Mouse (Mus musculus): ENCODE measurements around the gene Gcnt3.

DNA sequence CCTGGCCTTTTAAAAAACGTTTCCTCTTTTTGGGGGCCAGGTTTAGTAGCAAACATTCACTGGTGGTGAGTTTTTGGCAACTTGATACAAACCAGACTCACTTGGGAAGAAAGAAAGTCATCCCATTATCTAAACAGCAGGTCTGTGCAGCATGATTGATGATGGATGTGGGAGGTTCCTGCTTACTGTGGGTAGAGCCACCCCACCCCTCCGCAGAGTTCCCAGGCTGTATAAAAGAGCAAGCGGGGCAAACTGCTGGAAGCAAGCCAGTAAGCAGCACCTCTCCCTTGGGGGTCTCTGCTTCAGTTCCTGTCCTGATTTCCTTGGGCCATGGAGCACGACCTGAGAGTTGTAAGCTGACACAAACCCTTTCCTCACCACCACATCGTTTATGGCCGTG lies 48.2 kb upstream of the Gcnt3 start:
- TF ChIP-seq CTCF (IDR thresholded peaks at IDR 0.05; ENCODE audit: borderline replicate concordance, insufficient read depth, low read length): no peak
- no peak for TF ChIP-seq POLR2A (IDR thresholded peaks at IDR 0.05; ENCODE audit: low read depth, low read length)

Measured in embryonic fibroblast, embryonic 13.5 days (primary cell).